In genomic region chr16:55297886-55298285, GRCm38 (mm10) we compare ENCODE assay signal across 23 mouse cellular contexts. TPM values are rescaled to one million over a fixed set of nuclear protein-coding genes. Genes with fewer than 3 reads are reported as not detected.
A peak's percentile ranks its signal among the peaks of the same experiment; 100 is the strongest.
DNase-seq lines count a peak whose midpoint lies in the region; ATAC-seq and TF ChIP-seq lines count a peak whose summit lies in the region.
"Had no signal": no experiment of that assay in that cellular context is flagged by ENCODE, and none has a peak within 500 bp of the region (broad histone marks: within the 10 kb centered on the region; RNA-seq: fewer than 3 reads in every experiment).

Gene Zpld1, minus strand, starts transcription at chr16:55297986.

- no peak within 1 kb of the TSS for H3K27ac ChIP-seq in hindbrain, embryonic 12.5 days
- H3K27ac ChIP-seq in hindbrain, postnatal 0 days = no peak within 1 kb of the TSS
- no peak within 1 kb of the TSS for H3K27ac ChIP-seq in hindbrain, embryonic 14.5 days
- no peak within 1 kb of the TSS for H3K27ac ChIP-seq in hindbrain, embryonic 11.5 days (ENCODE audit: low read depth, low read length)

- no peak within 1 kb of the TSS for H3K9ac ChIP-seq in hindbrain, embryonic 12.5 days
- no peak within 1 kb of the TSS for H3K9ac ChIP-seq in hindbrain, postnatal 0 days (replicated peaks; ENCODE audit: low read length)
- no peak within 1 kb of the TSS for H3K9ac ChIP-seq in hindbrain, embryonic 14.5 days
- no peak within 1 kb of the TSS for H3K9ac ChIP-seq in hindbrain, embryonic 11.5 days (ENCODE audit: low read depth, low read length)

- no peaks in the 10 kb centered on the region for H3K4me1 ChIP-seq in hindbrain, embryonic 12.5 days
- no peaks in the 10 kb centered on the region for H3K4me1 ChIP-seq in hindbrain, postnatal 0 days (ENCODE audit: insufficient read depth, low read length)
- H3K4me1 ChIP-seq in hindbrain, embryonic 14.5 days (replicated peaks; ENCODE audit: control insufficient read depth, insufficient read depth, low read length) = no peaks in the 10 kb centered on the region
- H3K4me1 ChIP-seq in hindbrain, embryonic 11.5 days (replicated peaks; ENCODE audit: control insufficient read depth, insufficient read depth, low read length) = no peaks in the 10 kb centered on the region

- H3K4me2 ChIP-seq in hindbrain, embryonic 12.5 days (replicated peaks) = no peak within 1 kb of the TSS
- no peak within 1 kb of the TSS for H3K4me2 ChIP-seq in hindbrain, postnatal 0 days (ENCODE audit: low read depth, low read length)
- H3K4me2 ChIP-seq in hindbrain, embryonic 14.5 days (replicated peaks) = no peak within 1 kb of the TSS
- no peak within 1 kb of the TSS for H3K4me2 ChIP-seq in hindbrain, embryonic 11.5 days (replicated peaks; ENCODE audit: low read depth, low read length)

- DNase-seq in hindbrain, postnatal 0 days (ENCODE audit: low spot score) = no peak
- DNase-seq in hindbrain, embryonic 14.5 days (ENCODE audit: low spot score) = peak; percentile 20
- DNase-seq in hindbrain, embryonic 11.5 days (ENCODE audit: low spot score) = no peak
- DNase-seq: adrenal gland, adult 2 months; adrenal gland, adult 8-10 months; adrenal gland, postnatal 10 days; adrenal gland, postnatal 14 days; adrenal gland, postnatal 25 days; adrenal gland, postnatal 36 days; B cell, adult 2 months; cerebellum, adult 11 months; cerebellum, adult 11-12 months; cerebellum, adult 18-20 months had no signal

- H3K36me3 ChIP-seq in hindbrain, embryonic 12.5 days = no peaks in the 10 kb centered on the region
- no peaks in the 10 kb centered on the region for H3K36me3 ChIP-seq in hindbrain, postnatal 0 days (ENCODE audit: insufficient read depth, low read length)
- H3K36me3 ChIP-seq in hindbrain, embryonic 14.5 days (replicated peaks; ENCODE audit: control insufficient read depth, insufficient read depth) = no peaks in the 10 kb centered on the region
- H3K36me3 ChIP-seq in hindbrain, embryonic 11.5 days (ENCODE audit: control insufficient read depth, insufficient read depth, low read length) = no peaks in the 10 kb centered on the region
- H3K36me3 ChIP-seq: G1E had no signal

- TF ChIP-seq CTCF in hindbrain, postnatal 0 days (IDR thresholded peaks at IDR 0.05; ENCODE audit: low read depth) = no peak

- no peaks in the 10 kb centered on the region for H3K9me3 ChIP-seq in hindbrain, embryonic 12.5 days (replicated peaks)
- no peaks in the 10 kb centered on the region for H3K9me3 ChIP-seq in hindbrain, postnatal 0 days (ENCODE audit: low read length)
- 0 out of 2 replicates have a peak, but pooled peaks cover 3% of the 10 kb centered on the region for H3K9me3 ChIP-seq in hindbrain, embryonic 14.5 days (ENCODE audit: control insufficient read depth, low read length)
- H3K9me3 ChIP-seq in hindbrain, embryonic 11.5 days (ENCODE audit: control insufficient read depth, low read length) = no peaks in the 10 kb centered on the region
- H3K9me3 ChIP-seq: G1E had no signal

- H3K4me3 ChIP-seq in hindbrain, embryonic 12.5 days = no peak within 1 kb of the TSS
- no peak within 1 kb of the TSS for H3K4me3 ChIP-seq in hindbrain, postnatal 0 days (ENCODE audit: low read length)
- H3K4me3 ChIP-seq in hindbrain, embryonic 14.5 days (replicated peaks; ENCODE audit: low read length) = no peak within 1 kb of the TSS
- no peak within 1 kb of the TSS for H3K4me3 ChIP-seq in hindbrain, embryonic 11.5 days (ENCODE audit: low read depth, low read length)

- no peaks in the 10 kb centered on the region for H3K27me3 ChIP-seq in hindbrain, embryonic 12.5 days
- no peaks in the 10 kb centered on the region for H3K27me3 ChIP-seq in hindbrain, postnatal 0 days (ENCODE audit: insufficient read depth, low read length)
- H3K27me3 ChIP-seq in hindbrain, embryonic 14.5 days (ENCODE audit: control insufficient read depth, insufficient read depth, low read length) = no peaks in the 10 kb centered on the region
- H3K27me3 ChIP-seq in hindbrain, embryonic 11.5 days (ENCODE audit: control insufficient read depth, insufficient read depth, low read length) = no peaks in the 10 kb centered on the region
- H3K27me3 ChIP-seq: CH12.LX, Patski had no signal

- ATAC-seq in hindbrain, embryonic 12.5 days (ENCODE audit: low FRiP score) = no peak
- ATAC-seq in hindbrain, postnatal 0 days = no peak
- ATAC-seq in hindbrain, embryonic 14.5 days (ENCODE audit: low FRiP score) = no peak
- ATAC-seq in hindbrain, embryonic 11.5 days (ENCODE audit: low FRiP score) = no peak
- ATAC-seq: activated CD4-positive, CD25-positive, alpha-beta regulatory T cell, adult 4 months; CD4-positive, CD25-positive, alpha-beta regulatory T cell, adult 4 months; Patski had no signal

- 94% methylated on average over 2 of the region's 2 CpGs for WGBS in hindbrain, embryonic 12.5 days
- WGBS in hindbrain, postnatal 0 days = 93% methylated on average over 2 of the region's 2 CpGs
- WGBS in hindbrain, embryonic 14.5 days = 94% methylated on average over 2 of the region's 2 CpGs
- WGBS in hindbrain, embryonic 11.5 days = 95% methylated on average over 2 of the region's 2 CpGs

RNA-seq across cellular contexts. Expression of gene Zpld1, which starts in this region (rescaled TPM):
- polyA plus RNA-seq in hindbrain, embryonic 12.5 days (2016; fragmentation: Nextera tagmentation; extraction: Ambion mirVana) = 10.8 and 11.6 TPM in 2 replicates
- total RNA-seq in hindbrain, postnatal 0 days (2014; rRNA removed) = 0.40 and 0.68 TPM in 2 replicates
- 0.35 and 0.42 TPM in 2 replicates for polyA plus RNA-seq in hindbrain, postnatal 0 days (2015; fragmentation: Nextera tagmentation; extraction: Ambion mirVana)
- polyA plus RNA-seq in hindbrain, embryonic 14.5 days (2014; fragmentation: Nextera tagmentation; extraction: Ambion mirVana) = 0.67 and 1.0 TPM in 2 replicates
- polyA plus RNA-seq in hindbrain, embryonic 11.5 days (2014; fragmentation: Nextera tagmentation; extraction: Ambion mirVana) = 2.0 and 2.1 TPM in 2 replicates
- total RNA-seq: adrenal gland, adult 18-20 months; adrenal gland, adult 2 months; adrenal gland, adult 8-10 months; adrenal gland, postnatal 10 days; adrenal gland, postnatal 14 days; adrenal gland, postnatal 25 days; adrenal gland, postnatal 36 days; CH12.LX; ES-E14; G1E; MEL had no signal
- polyA plus RNA-seq: activated CD4-positive, CD25-positive, alpha-beta regulatory T cell, adult 4 months; adrenal gland, adult 2 months; C2C12; CD4-positive, CD25-positive, alpha-beta regulatory T cell, adult 4 months; G1E had no signal
